Mouse (Mus musculus) megakaryocyte, embryonic 14.5 days (primary cell): ENCODE results near the gene Hlcs. TPM values are rescaled to one million over a fixed set of nuclear protein-coding genes. Genes with fewer than 3 reads are reported as not detected.

Experiments used
- H3K27me3 ChIP-seq: replicated peaks from 2 replicates; pipeline ENCODE3; 2012; ENCODE audit warnings: inconsistent platforms
- H3K36me3 ChIP-seq: replicated peaks from 2 replicates; pipeline ENCODE3; 2012; ENCODE audit warnings: low read length, inconsistent platforms, mixed read lengths
- H3K4me1 ChIP-seq: 2 replicates; pipeline ENCODE4 v1.6.1; 2012; ENCODE audit warnings: inconsistent platforms
- H3K4me3 ChIP-seq: replicated peaks from 2 replicates; pipeline ENCODE3; 2012; ENCODE audit warnings: moderate library complexity, mild to moderate bottlenecking, inconsistent platforms
- H3K9me3 ChIP-seq: 2 replicates; pipeline ENCODE4 v1.6.1; 2012; ENCODE audit warnings: inconsistent platforms
- FLI1 ChIP-seq: IDR thresholded peaks from 2 replicates; pipeline ENCODE4 v1.6.1; 2012; ENCODE audit warnings: low read length, inconsistent platforms, mixed read lengths
- GATA1 ChIP-seq: IDR thresholded peaks from 3 replicates; pipeline ENCODE4 v1.6.1; 2012; ENCODE audit warnings: mixed read lengths, low read length, inconsistent platforms, borderline replicate concordance
- polyA plus RNA-seq: library from polyadenylated mRNA; stranded (reverse); fragments of >175 nt; gene quantifications from 2 replicates; pipeline ENCODE4 v1.2.3, GENCODE M21; 2012; ENCODE audit warnings: low replicate concordance; ENCODE audit not compliant: insufficient read depth

Hlcs gene
- polyA plus RNA-seq, 1 experiment = 1.8 TPM

DNA sequence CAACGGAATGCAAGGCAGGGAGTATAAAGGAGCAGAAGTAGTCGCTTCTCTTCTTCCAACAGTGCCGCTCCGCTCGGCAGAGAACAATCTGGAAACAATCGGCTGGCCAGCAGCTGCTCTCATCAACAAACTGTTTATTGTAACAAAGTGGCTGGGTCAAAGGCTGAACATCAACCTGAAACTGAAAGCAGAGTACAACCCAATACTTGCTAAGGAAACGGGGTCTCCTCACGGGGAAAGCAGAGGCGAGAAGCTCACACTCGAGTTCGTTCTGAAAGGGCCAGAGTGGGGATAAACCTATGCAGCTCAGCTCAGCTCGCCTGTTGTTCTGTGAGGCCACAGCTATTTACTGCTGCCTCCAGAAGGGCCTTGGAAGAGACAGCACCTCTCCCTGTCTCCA lies 63.2 kb downstream of the Hlcs start:
- H3K36me3 ChIP-seq = no peaks in the 10 kb centered on the region
- H3K27me3 ChIP-seq = peaks cover 2% of the 10 kb centered on the region
- TF ChIP-seq GATA1 = no peak
- no peak for TF ChIP-seq FLI1
- no peaks in the 10 kb centered on the region; the same call in 1 of the 2 replicates for H3K4me1 ChIP-seq
- no peak overlapping the region for H3K4me3 ChIP-seq
- H3K9me3 ChIP-seq = no peaks in the 10 kb centered on the region

- Histone ChIP-seq H3K4me1 (no peaks in the 10 kb centered on the region; the same call in 1 of the 2 replicates), H3K36me3 (no peaks in the 10 kb centered on the region), H3K4me3 (no peak overlapping the region), H3K9me3 (no peaks in the 10 kb centered on the region), H3K27me3 (peaks cover 2% of the 10 kb centered on the region)
- TF ChIP-seq GATA1 (no peak), FLI1 (no peak)
Measured at GRCm38 (mm10) chr16:94249666-94250065, 63.7 kb downstream of the Hlcs start.

DNA sequence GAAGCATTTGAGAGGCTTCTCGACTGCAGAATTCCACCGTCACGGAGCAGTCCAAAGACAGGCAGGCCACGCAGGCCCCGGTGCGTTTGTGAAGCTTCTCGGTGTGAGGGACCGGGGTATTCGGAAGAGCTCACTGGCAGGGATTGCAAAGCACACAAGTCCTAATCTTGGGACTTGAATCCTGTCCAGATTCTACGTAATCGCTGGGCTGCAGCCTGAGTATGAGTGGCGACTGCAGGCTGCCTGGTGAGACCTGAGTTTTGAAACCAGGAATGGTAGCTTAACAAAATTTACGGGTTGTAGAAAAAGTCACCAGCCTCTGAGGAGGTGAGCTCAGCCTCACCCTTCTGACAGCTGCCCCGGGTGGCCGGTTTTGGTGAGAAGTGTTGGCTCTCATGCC lies 64.7 kb downstream of the Hlcs start:
- no peaks in the 10 kb centered on the region for H3K9me3 ChIP-seq
- H3K36me3 ChIP-seq = no peaks in the 10 kb centered on the region
- peaks cover 2% of the 10 kb centered on the region for H3K27me3 ChIP-seq
- no peaks in the 10 kb centered on the region; the same call in 1 of the 2 replicates for H3K4me1 ChIP-seq
- TF ChIP-seq GATA1 (no peak), FLI1 (no peak)
- no peak overlapping the region for H3K4me3 ChIP-seq

DNA sequence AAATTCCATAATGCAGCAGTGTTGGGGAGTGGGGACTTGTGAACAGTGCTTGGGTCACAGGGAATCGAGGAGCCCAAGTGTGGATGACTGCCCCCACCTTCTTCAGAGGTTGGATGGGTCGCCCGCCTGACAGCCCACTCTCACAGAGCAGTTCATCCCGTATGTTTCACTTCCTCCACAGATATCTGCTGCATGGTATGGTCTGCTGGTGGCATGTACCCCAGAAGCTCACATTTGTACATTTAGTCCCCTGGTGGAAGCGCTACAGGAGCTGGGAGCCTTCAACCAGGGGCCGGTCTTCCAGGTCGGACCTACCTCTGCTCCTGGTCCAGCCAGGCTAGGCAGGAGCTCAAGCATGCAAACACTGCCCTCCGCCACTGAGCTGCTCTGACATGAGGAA lies 66.4 kb downstream of the Hlcs start:
- Histone ChIP-seq H3K9me3 (no peaks in the 10 kb centered on the region), H3K27me3 (peaks cover 2% of the 10 kb centered on the region), H3K4me1 (no peaks in the 10 kb centered on the region; the same call in 1 of the 2 replicates), H3K4me3 (no peak overlapping the region), H3K36me3 (no peaks in the 10 kb centered on the region)
- no peak for TF ChIP-seq FLI1
- TF ChIP-seq GATA1 = no peak

- Histone ChIP-seq H3K4me3 (no peak overlapping the region), H3K9me3 (peaks cover 1% of the 10 kb centered on the region; the same call in 1 of the 2 replicates), H3K36me3 (peaks cover under 1% of the 10 kb centered on the region), H3K4me1 (peaks cover 1% of the 10 kb centered on the region), H3K27me3 (peaks cover 2% of the 10 kb centered on the region)
- no peak for TF ChIP-seq GATA1
- no peak for TF ChIP-seq FLI1
Measured at GRCm38 (mm10) chr16:94246058-94246784, 67.2 kb downstream of the Hlcs start.

- H3K36me3 ChIP-seq = peaks cover 4% of the 10 kb centered on the region
- H3K4me1 ChIP-seq = peaks cover 14% of the 10 kb centered on the region
- no peaks in the 10 kb centered on the region for H3K27me3 ChIP-seq
- TF ChIP-seq GATA1 (no peak), FLI1 (no peak)
- H3K9me3 ChIP-seq = peaks cover 12% of the 10 kb centered on the region
- no peak overlapping the region for H3K4me3 ChIP-seq
Measured at GRCm38 (mm10) chr16:94241126-94241525, 72.2 kb downstream of the Hlcs start.

GRCm38 (mm10) chr16:94240190-94240589 lies 73.2 kb downstream of the Hlcs start:
- H3K4me3 ChIP-seq = no peak overlapping the region
- no peak for TF ChIP-seq FLI1
- TF ChIP-seq GATA1 = no peak

DNA sequence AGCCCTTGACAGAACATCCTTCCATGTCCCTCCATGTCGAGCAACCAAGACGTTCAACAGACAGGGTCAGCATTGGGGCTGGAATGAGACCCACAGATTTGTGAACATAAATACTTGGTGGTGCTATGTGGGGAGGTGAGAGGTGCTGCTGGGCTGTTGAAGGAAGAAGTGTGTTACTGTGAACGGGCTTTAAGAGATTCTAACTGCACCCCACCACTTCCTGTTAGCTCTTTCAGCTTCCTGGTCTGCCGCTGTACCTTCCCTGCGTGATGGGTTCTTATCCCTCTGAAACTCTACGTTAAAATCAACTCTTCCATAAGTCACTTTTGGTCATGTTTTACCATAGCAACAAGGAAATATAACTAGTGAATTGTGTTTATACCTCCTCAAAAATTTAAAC lies 73.8 kb downstream of the Hlcs start:
- Histone ChIP-seq H3K27me3 (no peaks in the 10 kb centered on the region), H3K4me1 (peaks cover 27% of the 10 kb centered on the region), H3K9me3 (peaks cover 14% of the 10 kb centered on the region), H3K36me3 (peaks cover 4% of the 10 kb centered on the region), H3K4me3 (no peak overlapping the region)
- TF ChIP-seq GATA1 (no peak), FLI1 (no peak)

More at GRCm38 (mm10) chr16:94240190-94240589, 73.2 kb downstream of the Hlcs start:
- Histone ChIP-seq H3K36me3 (peaks cover 4% of the 10 kb centered on the region), H3K9me3 (peaks cover 14% of the 10 kb centered on the region), H3K27me3 (no peaks in the 10 kb centered on the region), H3K4me1 (peaks cover 24% of the 10 kb centered on the region)

DNA sequence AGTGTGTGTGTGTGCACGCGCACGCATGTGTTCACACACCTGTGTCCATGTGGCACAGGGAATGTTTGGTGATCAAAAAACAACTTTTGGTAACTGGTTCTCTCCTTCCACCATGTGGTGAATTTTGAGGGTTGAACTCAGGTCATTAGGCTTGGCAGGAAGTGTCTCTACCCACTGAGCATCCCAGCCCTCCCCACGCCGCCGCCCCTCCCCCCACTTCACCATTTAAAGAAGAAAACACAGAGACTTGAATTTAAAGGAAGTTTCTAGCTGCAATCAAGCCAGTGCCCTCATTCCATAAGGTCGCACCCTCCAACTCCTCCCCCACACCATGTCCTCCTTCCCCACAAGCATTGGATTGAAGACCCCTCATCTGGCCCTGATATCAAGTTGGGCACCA lies 74.2 kb downstream of the Hlcs start:
- peaks cover 14% of the 10 kb centered on the region for H3K9me3 ChIP-seq
- H3K27me3 ChIP-seq = no peaks in the 10 kb centered on the region
- peaks cover 31% of the 10 kb centered on the region for H3K4me1 ChIP-seq
- TF ChIP-seq FLI1 = no peak
- TF ChIP-seq GATA1 = no peak
- peaks cover 4% of the 10 kb centered on the region for H3K36me3 ChIP-seq
- no peak overlapping the region for H3K4me3 ChIP-seq

- Histone ChIP-seq H3K36me3 (peaks cover 4% of the 10 kb centered on the region), H3K4me3 (no peak overlapping the region), H3K27me3 (no peaks in the 10 kb centered on the region), H3K4me1 (peaks cover 38% of the 10 kb centered on the region), H3K9me3 (peaks cover 22% of the 10 kb centered on the region)
- no peak for TF ChIP-seq FLI1
- TF ChIP-seq GATA1 = no peak
Measured at GRCm38 (mm10) chr16:94237130-94237484, 76.3 kb downstream of the Hlcs start.
